Mouse (Mus musculus): Measurements from ENCODE around the gene Gsx1. TPM values are rescaled to one million over a fixed set of nuclear protein-coding genes. Genes with fewer than 3 reads are reported as not detected.

The Gsx1 gene
- total and polyA plus RNA-seq, 3 experiments = not detected

DNA sequence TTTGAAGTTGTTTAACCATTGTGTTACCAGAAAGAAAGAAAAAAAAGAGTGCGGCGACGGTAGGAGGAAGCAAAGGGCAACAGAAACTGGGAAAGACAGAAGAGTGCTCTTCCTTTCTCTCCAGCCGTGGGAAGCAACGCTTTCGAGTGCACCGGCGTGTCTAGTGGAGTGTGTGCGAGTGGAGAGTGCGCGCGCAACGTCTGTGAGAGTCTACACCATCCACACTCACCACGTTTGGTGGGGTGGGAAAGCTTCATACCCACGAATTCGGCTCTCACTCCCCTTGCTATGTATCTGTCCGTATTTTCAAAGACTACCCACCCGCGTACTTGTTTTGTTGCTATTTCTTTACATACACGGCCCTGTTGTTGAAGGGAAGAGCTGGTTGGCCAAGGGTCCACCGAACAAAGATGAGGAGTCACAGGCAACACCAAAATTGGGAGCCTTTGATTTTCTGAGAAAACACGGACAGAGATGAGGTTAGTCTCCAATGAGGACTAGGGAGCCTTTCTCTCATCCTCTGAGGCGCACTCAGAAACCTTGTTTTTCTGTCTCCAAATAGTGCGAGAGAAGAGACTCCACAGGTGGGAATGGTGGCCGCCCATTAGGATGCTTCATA is 835 bp upstream of the Gsx1 start:
- H3K4me3 ChIP-seq (ENCODE audit: control insufficient read depth in 1 of 2, insufficient read depth in 1 of 2, low read depth in 2 of 2, low read length in 2 of 2) = no peak overlapping the region
- no peak overlapping the region for H3K27ac ChIP-seq (ENCODE audit: control insufficient read depth, low read depth, low read length)
- no peaks in the 10 kb centered on the region for H3K79me2 ChIP-seq (ENCODE audit: control insufficient read depth, insufficient read depth, low read length, poor library complexity)
- no peak overlapping the region for H3K9ac ChIP-seq (ENCODE audit: control insufficient read depth, low read depth, low read length, poor library complexity, severe bottlenecking)
- no peak for TF ChIP-seq SIN3A (IDR thresholded peaks at IDR 0.05; ENCODE audit: low read length)
- no peak for TF ChIP-seq MEF2A (IDR thresholded peaks at IDR 0.05; ENCODE audit: extremely low read depth, insufficient replicate concordance, low read depth, low read length, poor library complexity, severe bottlenecking)
- no peak for TF ChIP-seq CTCF (IDR thresholded peaks at IDR 0.05 in 2 of 3, conservative IDR thresholded peaks at IDR 0.05 in 1 of 3; ENCODE audit: control insufficient read depth in 1 of 3, insufficient read depth in 1 of 3, low read depth in 2 of 3, low read length in 3 of 3, poor library complexity in 1 of 3, severe bottlenecking in 1 of 3)
- no peak for DNase-seq (ENCODE audit: low read depth, low spot score)
- no peaks in the 10 kb centered on the region for H3K9me3 ChIP-seq (replicated peaks; ENCODE audit: insufficient read depth, low read length)
- no peaks in the 10 kb centered on the region for H3K36me3 ChIP-seq (ENCODE audit: control insufficient read depth in 1 of 2, insufficient read depth in 2 of 2, low read length in 2 of 2)
- H3K4me1 ChIP-seq (ENCODE audit: control insufficient read depth in 1 of 2, insufficient read depth in 2 of 2, low read length in 2 of 2) = no peaks in the 10 kb centered on the region
- H3K27me3 ChIP-seq (ENCODE audit: control insufficient read depth in 1 of 2, insufficient read depth in 2 of 2, low read length in 2 of 2) = no peaks in the 10 kb centered on the region

DNA sequence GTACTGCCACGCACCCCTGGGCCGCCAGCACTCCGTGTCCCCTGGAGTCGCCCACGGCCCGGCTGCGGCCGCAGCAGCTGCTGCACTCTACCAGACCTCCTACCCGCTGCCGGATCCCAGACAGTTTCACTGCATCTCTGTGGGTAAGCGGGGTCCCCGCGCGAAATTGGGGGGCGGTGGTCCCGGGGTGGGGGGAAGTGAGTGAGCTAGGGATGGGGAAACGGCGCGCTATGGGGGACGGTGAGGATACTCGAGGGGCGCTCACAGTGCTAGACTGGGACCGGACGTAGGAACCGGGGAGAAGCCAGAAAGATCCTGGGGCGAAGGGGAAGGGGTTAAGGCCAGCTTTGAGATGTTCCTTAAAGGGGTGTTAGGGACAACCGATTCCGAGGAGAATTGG is 660 bp downstream of the Gsx1 start:
- no peaks in the 10 kb centered on the region for H3K9me3 ChIP-seq (replicated peaks; ENCODE audit: insufficient read depth, low read length)
- no peak for DNase-seq (ENCODE audit: low read depth, low spot score)
- H3K4me3 ChIP-seq (ENCODE audit: control insufficient read depth in 1 of 2, insufficient read depth in 1 of 2, low read depth in 2 of 2, low read length in 2 of 2) = no peak overlapping the region
- no peak overlapping the region for H3K27ac ChIP-seq (ENCODE audit: control insufficient read depth, low read depth, low read length)
- no peaks in the 10 kb centered on the region for H3K4me1 ChIP-seq (ENCODE audit: control insufficient read depth in 1 of 2, insufficient read depth in 2 of 2, low read length in 2 of 2)
- H3K27me3 ChIP-seq (ENCODE audit: control insufficient read depth in 1 of 2, insufficient read depth in 2 of 2, low read length in 2 of 2) = no peaks in the 10 kb centered on the region
- H3K36me3 ChIP-seq (ENCODE audit: control insufficient read depth in 1 of 2, insufficient read depth in 2 of 2, low read length in 2 of 2) = no peaks in the 10 kb centered on the region
- TF ChIP-seq GABPA (IDR thresholded peaks at IDR 0.05; ENCODE audit: low read depth, low read length) (no peak), TAL1 (IDR thresholded peaks at IDR 0.05; ENCODE audit: low read length) (no peak), USF1 (IDR thresholded peaks at IDR 0.05; ENCODE audit: low read depth, low read length) (no peak), ELF1 (IDR thresholded peaks at IDR 0.05; ENCODE audit: low read depth, low read length) (no peak), RCOR1 (IDR thresholded peaks at IDR 0.05; ENCODE audit: low read depth, low read length) (no peak)
- H3K79me2 ChIP-seq (ENCODE audit: control insufficient read depth, insufficient read depth, low read length, poor library complexity) = no peaks in the 10 kb centered on the region
- no peak overlapping the region for H3K9ac ChIP-seq (ENCODE audit: control insufficient read depth, low read depth, low read length, poor library complexity, severe bottlenecking)

DNA sequence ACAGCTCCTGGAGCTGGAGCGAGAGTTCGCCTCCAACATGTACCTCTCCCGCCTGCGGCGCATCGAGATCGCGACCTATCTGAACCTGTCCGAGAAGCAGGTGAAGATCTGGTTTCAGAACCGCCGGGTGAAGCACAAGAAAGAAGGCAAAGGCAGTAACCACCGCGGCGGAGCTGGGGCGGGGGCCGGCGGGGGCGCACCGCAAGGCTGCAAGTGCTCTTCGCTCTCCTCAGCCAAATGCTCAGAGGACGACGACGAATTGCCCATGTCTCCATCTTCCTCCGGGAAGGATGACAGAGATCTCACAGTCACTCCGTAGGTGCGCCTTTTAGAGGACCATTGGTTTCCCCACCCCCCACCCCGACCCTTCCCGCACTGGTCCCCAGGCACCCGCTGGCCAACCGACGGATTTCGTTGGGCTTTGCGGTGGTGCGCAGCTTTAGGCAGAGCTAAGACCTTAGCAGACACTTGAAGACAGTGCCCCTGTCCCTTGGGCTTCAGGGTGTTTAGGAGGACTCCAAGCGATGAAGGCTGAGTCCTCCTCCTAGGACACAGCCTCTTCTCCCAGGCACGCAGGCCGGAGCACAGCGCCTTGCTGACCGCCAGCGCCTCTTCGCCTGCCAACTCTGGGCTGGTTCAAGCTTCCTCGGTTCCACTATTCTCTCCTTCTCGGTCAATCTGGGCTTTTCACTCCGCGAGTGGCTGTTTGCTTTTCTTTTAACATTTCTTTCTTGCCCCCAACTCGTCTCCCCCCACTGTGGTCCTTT is 1.5 kb downstream of the Gsx1 start:
- H3K36me3 ChIP-seq (ENCODE audit: control insufficient read depth in 1 of 2, insufficient read depth in 2 of 2, low read length in 2 of 2) = no peaks in the 10 kb centered on the region
- H3K27me3 ChIP-seq (ENCODE audit: control insufficient read depth in 1 of 2, insufficient read depth in 2 of 2, low read length in 2 of 2) = no peaks in the 10 kb centered on the region
- no peaks in the 10 kb centered on the region for H3K4me1 ChIP-seq (ENCODE audit: control insufficient read depth in 1 of 2, insufficient read depth in 2 of 2, low read length in 2 of 2)
- no peak overlapping the region for H3K4me3 ChIP-seq (ENCODE audit: control insufficient read depth in 1 of 2, insufficient read depth in 1 of 2, low read depth in 2 of 2, low read length in 2 of 2)
- TF ChIP-seq ZMIZ1 (IDR thresholded peaks at IDR 0.05; ENCODE audit: low read depth, low read length) (no peak), TAL1 (IDR thresholded peaks at IDR 0.05; ENCODE audit: low read length) (no peak), POLR2A (IDR thresholded peaks at IDR 0.05; ENCODE audit: control insufficient read depth in 1 of 2, insufficient read depth in 1 of 2, low read depth in 1 of 2, low read length in 2 of 2, poor library complexity in 1 of 2) (no peak)
- H3K9me3 ChIP-seq (replicated peaks; ENCODE audit: insufficient read depth, low read length) = no peaks in the 10 kb centered on the region
- no peak for DNase-seq (ENCODE audit: low read depth, low spot score)
- H3K27ac ChIP-seq (ENCODE audit: control insufficient read depth, low read depth, low read length) = no peak overlapping the region
- no peaks in the 10 kb centered on the region for H3K79me2 ChIP-seq (ENCODE audit: control insufficient read depth, insufficient read depth, low read length, poor library complexity)
- H3K9ac ChIP-seq (ENCODE audit: control insufficient read depth, low read depth, low read length, poor library complexity, severe bottlenecking) = no peak overlapping the region
